Mouse (Mus musculus): ENCODE measurements around the gene Bclaf1.

Bclaf1 gene

GRCm38 (mm10) chr10:20311918-20312735 lies at the start of gene Bclaf1:
Bclaf1 (plus strand) TSS chr10:20312469.
- DNase-seq: peak; percentile 100

GRCm38 (mm10) chr10:20262896-20263295 lies 49.4 kb upstream of the Bclaf1 start:
- no peak for DNase-seq

- no peak for DNase-seq
Observed at GRCm38 (mm10) chr10:20264479-20264878, 47.8 kb upstream of the Bclaf1 start.

GRCm38 (mm10) chr10:20267032-20267431 lies 45.2 kb upstream of the Bclaf1 start:
- DNase-seq: no peak

GRCm38 (mm10) chr10:20268945-20269344 lies 43.3 kb upstream of the Bclaf1 start:
- DNase-seq: no peak

GRCm38 (mm10) chr10:20272380-20272779 lies 39.9 kb upstream of the Bclaf1 start:
- DNase-seq: no peak

GRCm38 (mm10) chr10:20273278-20273677 lies 39.0 kb upstream of the Bclaf1 start:
- DNase-seq: no peak

GRCm38 (mm10) chr10:20274022-20274421 lies 38.2 kb upstream of the Bclaf1 start:
- DNase-seq: no peak

- no peak for DNase-seq
Observed at GRCm38 (mm10) chr10:20281456-20281855, 30.8 kb upstream of the Bclaf1 start.

- peak; percentile 63 for DNase-seq
Observed at GRCm38 (mm10) chr10:20285289-20285975, 26.8 kb upstream of the Bclaf1 start.

GRCm38 (mm10) chr10:20285994-20286836 lies 26.1 kb upstream of the Bclaf1 start:
- DNase-seq: no peak

GRCm38 (mm10) chr10:20287369-20287768 lies 24.9 kb upstream of the Bclaf1 start:
- DNase-seq: no peak

- peak; percentile 77 for DNase-seq
Observed at GRCm38 (mm10) chr10:20290467-20290883, 21.8 kb upstream of the Bclaf1 start.

- no peak for DNase-seq
Observed at GRCm38 (mm10) chr10:20295961-20296360, 16.3 kb upstream of the Bclaf1 start.

GRCm38 (mm10) chr10:20298152-20298920 lies 13.9 kb upstream of the Bclaf1 start:
- DNase-seq: no peak

- DNase-seq: no peak
Observed at GRCm38 (mm10) chr10:20299114-20299513, 13.2 kb upstream of the Bclaf1 start.

- no peak for DNase-seq
Observed at GRCm38 (mm10) chr10:20310969-20311769, 1.1 kb upstream of the Bclaf1 start.

- peak; percentile 90 for DNase-seq
Observed at GRCm38 (mm10) chr10:20312736-20313301, 550 bp downstream of the Bclaf1 start.

GRCm38 (mm10) chr10:20313447-20313846 lies 1.2 kb downstream of the Bclaf1 start:
- DNase-seq: no peak

GRCm38 (mm10) chr10:20313941-20314340 lies 1.7 kb downstream of the Bclaf1 start:
- DNase-seq: no peak

- no peak for DNase-seq
Observed at GRCm38 (mm10) chr10:20314797-20315196, 2.5 kb downstream of the Bclaf1 start.

All from right cerebral cortex, adult 18-20 months (tissue).